Mouse (Mus musculus) liver, postnatal 0 days (tissue): ENCODE measurements at regions not wholly inside any gene's neighbourhood (a gene's known extent, or its start where the extent isn't known, plus 50 kb on each side); places are given as distances from the start of the nearest gene placed in this dataset.

Source experiments
- CTCF ChIP-seq: sonication (generic); IDR thresholded peaks from 2 replicates; pipeline ENCODE4 v1.5.1; 2016; ENCODE audit warnings: antibody characterized with exemption, low read depth
- EP300 ChIP-seq: IDR thresholded peaks from 2 replicates; pipeline ENCODE4 v1.6.1; 2016; ENCODE audit warnings: antibody characterized with exemption, low read depth, mild to moderate bottlenecking

DNA sequence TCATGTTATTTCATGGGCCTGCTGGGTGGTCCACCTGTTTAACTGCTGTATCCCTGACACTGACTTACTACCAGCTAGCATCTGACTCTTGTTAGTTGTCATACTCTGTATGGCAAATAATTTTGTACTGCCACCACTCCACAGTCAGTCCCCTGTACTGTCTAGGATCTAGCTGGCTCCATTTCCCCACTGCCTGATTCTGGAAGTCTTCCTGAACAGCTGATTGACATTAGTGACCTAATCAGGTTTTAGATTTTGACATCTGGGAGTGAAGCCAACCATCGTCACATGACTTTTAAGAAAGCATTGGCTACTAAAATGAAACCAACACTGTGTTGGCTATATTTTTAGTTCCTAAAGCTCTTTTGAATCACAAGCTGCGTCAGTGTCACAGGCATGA lies 711.3 kb downstream of the Bcl11a start:
- no peak for TF ChIP-seq EP300
- TF ChIP-seq CTCF, result no peak
